Mouse (Mus musculus) frontal cortex, adult 2 months (tissue): Measurements from ENCODE around the gene Mrps33. TPM values are rescaled to one million over a fixed set of nuclear protein-coding genes. Genes with fewer than 3 reads are reported as not detected.

Experiments used
- DNase-seq, 2 experiments: peaks; one replicate each; pipeline ENCODE4 v3.0.0; 2022; ENCODE audit warnings: low spot score in 1 of 2; ENCODE audit errors: extremely low spot score in 1 of 2
- polyA plus RNA-seq: library from polyadenylated mRNA; depleted of rRNA; stranded (reverse); fragments of >200 nt; gene quantifications from 2 replicates; pipeline ENCODE4 v1.2.3, GENCODE M21; 2012; rRNA removed

Gene Mrps33
- polyA plus RNA-seq, 1 experiment, result 302 TPM

DNA sequence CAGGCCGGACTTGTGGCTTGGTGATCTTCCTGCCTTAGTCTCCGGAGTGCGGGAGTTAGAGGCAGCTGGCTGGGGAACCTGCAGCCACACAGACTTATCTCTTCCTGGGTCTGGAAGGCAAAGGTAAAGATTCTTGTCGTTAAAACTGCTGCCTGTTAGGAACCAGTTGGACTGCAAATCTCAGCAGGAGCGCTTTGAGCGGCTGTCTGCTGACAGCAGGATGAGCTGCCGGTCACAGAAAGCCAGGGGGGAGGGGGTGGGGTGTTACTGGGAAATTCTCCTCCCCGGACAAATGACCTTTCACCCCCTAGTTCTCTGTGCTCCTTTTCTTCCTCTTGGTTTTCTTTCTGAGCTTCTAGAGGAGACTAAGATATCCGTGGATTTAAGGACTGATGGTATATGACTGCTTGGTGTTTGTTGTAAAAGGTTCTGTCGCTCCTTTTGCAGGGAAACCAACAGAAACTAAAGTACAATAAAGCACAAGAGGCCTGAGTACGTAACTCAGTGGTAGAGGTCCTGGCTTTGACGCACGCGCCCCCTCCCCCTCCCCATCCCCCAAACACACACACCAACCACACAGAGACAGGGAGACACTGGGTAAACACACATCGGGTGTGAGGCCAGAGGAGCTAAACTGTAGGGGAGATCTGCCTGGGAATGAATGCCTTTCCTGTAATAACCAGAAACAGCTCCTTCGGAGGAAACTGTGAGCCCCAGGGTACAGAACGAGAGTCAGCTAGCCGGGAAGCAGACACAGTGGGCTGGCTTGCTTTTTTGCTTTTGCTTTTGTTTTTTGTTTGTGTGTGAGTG lies 29.7 kb downstream of the Mrps33 start:
- no peak for DNase-seq

DNA sequence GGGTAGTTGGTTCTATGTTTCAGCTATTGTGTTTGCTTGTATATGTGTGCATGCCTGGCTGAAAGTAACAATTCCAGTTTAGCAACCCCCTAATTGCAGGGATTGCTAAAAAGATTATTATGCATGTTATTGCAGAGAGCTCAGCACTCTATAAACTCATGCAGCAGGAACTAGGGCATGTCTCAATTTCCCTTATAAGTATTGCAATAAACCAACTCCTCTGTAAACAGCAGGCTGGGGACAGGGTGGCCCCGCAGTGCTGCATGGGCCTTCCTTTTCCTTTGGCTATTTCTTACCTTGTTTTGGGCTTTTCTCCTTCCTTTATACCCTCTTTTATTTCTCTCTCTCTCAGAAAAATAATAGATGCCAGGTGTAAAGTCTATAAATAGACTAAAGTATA lies 32.3 kb downstream of the Mrps33 start:
- no peak for DNase-seq

DNA sequence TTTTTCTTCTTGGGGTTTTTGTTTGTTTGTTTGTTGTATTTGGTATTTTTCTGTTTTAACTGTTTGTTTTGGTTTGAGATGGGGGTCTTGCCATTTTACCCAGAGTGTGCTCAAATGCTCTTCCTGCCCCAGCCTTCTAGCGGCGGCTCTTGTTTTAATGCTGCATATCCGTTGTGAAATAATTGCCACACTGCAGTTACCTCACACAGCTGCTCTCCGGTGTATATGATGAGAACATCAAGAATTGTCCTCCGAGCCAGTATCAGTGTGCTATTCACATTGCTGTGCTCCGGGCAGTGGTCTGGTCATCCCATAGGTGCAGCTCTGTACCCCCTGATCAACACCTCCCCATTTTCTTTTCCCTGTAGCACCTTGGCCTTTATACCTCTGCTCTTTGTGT lies 34.5 kb downstream of the Mrps33 start:
- no peak for DNase-seq

DNA sequence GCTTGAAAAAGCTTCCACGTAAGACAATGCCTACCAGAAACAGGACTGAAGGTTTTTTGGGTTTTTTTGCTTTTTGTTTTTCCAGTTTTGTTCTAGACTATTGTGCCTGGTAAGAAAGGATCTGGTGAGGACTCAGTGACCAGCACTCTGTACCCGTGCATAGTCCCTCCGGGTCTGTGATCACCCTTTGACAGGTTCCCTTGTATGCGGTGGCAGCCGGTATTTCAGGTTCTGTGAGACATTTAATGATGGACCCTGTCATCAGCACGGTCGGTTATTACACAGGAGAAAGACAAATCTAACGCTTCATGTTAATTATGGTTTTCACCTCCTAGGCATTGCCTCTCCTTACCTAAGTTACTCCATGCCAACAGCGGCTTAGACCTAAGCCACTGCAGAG lies 35.8 kb downstream of the Mrps33 start:
- no peak for DNase-seq

DNA sequence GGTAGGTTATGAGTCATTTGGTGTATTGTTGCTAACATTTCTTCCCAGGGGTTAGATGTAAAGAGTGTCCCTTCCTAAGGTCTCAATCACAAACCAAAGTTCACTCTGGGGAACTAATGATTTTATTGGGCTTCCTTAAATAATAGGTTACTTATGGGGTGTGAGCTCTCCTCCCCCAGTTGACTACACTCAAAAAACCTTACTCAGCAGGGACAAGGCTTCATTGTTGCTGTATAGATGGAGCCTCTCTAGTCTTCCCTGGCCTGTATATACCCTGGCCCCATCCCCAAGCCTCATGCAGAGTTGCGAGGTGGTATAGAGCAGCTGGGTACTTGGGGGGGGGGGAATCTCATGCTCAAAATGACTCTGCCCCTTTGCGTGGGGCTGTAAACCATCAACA lies 53.6 kb downstream of the Mrps33 start:
- DNase-seq, result no peak

Other genes starting within 250 kb of the Mrps33 start
- gene Adck2, start 237.1 kb downstream of the Mrps33 start, polyA plus RNA-seq, result 20.5 and 22.7 TPM in 2 replicates
- gene Gm42420, start 225.2 kb downstream of the Mrps33 start, polyA plus RNA-seq, result 0.76 and 2.2 TPM in 2 replicates
- gene Ndufb2, start 218.4 kb downstream of the Mrps33 start, polyA plus RNA-seq, result 232 and 247 TPM in 2 replicates
- 36.9 and 38.2 TPM in 2 replicates for gene Braf, start 85.5 kb downstream of the Mrps33 start, polyA plus RNA-seq
- gene Tmem178b, start 62.3 kb upstream of the Mrps33 start, polyA plus RNA-seq, result 66.1 and 72.4 TPM in 2 replicates